Mouse (Mus musculus) heart, embryonic 16.5 days (tissue): Measurements from ENCODE around the gene Ptprf. TPM values are rescaled to one million over a fixed set of nuclear protein-coding genes. Genes with fewer than 3 reads are reported as not detected.

ENCODE experiments used
- ATAC-seq: fragments of 200-750 bp; cut with Nextera tagmentation; replicated peaks from 2 replicates; pipeline ENCODE4 v1.8.0; 2017; ENCODE audit warnings: moderate number of reproducible peaks; ENCODE audit not compliant: insufficient read depth, low FRiP score; ENCODE audit errors: extremely low read depth
- H3K27ac ChIP-seq: fragments of 300-500 bp; sonication (generic); 2 replicates; pipeline ENCODE4 v1.5.1; 2014; ENCODE audit warnings: mild to moderate bottlenecking, low read length, control low read depth, moderate library complexity
- H3K27me3 ChIP-seq: fragments of 300-500 bp; sonication (generic); 2 replicates; pipeline ENCODE4 v1.6.1; 2014; ENCODE audit warnings: low read length, mixed read lengths; ENCODE audit not compliant: control insufficient read depth, insufficient read depth
- H3K36me3 ChIP-seq: fragments of 300-500 bp; sonication (generic); 2 replicates; pipeline ENCODE4 v1.6.1; 2014; ENCODE audit not compliant: control insufficient read depth, insufficient read depth
- H3K4me1 ChIP-seq: fragments of 300-500 bp; sonication (generic); 2 replicates; pipeline ENCODE4 v1.6.1; 2014; ENCODE audit warnings: low read length, mixed read lengths; ENCODE audit not compliant: control insufficient read depth, insufficient read depth
- H3K4me2 ChIP-seq: fragments of 300-500 bp; sonication (generic); 2 replicates; pipeline ENCODE4 v1.6.1; 2014; ENCODE audit warnings: low read depth, mild to moderate bottlenecking, control low read depth, low read length
- H3K4me3 ChIP-seq: fragments of 300-500 bp; sonication (generic); 2 replicates; pipeline ENCODE4 v1.5.1; 2014; ENCODE audit warnings: mild to moderate bottlenecking, control low read depth, low read length
- H3K9ac ChIP-seq: fragments of 300-500 bp; sonication (generic); 2 replicates; pipeline ENCODE4 v1.6.1; 2014; ENCODE audit warnings: low read length, control low read depth
- H3K9me3 ChIP-seq: fragments of 300-500 bp; sonication (generic); replicated peaks from 2 replicates; pipeline ENCODE4 v1.6.1; 2016; ENCODE audit warnings: low read length; ENCODE audit not compliant: control insufficient read depth
- WGBS: fragments of 180-500 bp; shearing (Covaris S2); extraction: QIAGEN DNeasy Blood & Tissue Kit; methylation state at CpG from one replicate; pipeline ENCODE4 v1.1.7; 2014; 5-methylcytosine and 5-hydroxymethylcytosine counted together
- polyA plus RNA-seq: library from polyadenylated mRNA; unstranded; fragments of >200 nt; fragmentation: Nextera tagmentation; extraction: Ambion mirVana; gene quantifications from 2 replicates; pipeline ENCODE4 v1.2.1, GENCODE M21; 2015

The Ptprf gene
- polyA plus RNA-seq, 1 experiment from 2014 or later, result 22.9 TPM

DNA sequence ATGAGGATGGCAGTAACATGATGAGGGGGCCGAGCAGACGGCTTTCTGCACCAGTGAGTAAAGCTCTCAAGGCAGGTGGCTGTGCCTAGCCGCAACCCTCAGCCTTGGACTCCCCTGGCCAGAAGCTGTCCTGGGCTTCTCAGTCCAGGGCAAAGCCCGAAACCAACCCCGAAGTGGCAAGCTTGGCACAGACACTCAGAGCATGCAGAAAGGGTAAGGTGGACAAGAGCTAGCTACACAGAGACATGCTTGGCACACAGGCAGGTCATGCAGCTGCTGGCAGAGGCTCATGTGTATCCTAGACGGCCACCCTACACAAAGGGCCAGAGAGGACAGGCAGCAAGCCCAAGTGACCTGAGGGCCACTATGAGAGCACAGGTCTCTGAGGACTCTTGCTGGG is 52.5 kb downstream of the Ptprf start:
- 88% methylated on average over 6 of the region's 6 CpGs for WGBS
- no peaks in the 10 kb centered on the region for H3K27me3 ChIP-seq
- no peaks in the 10 kb centered on the region for H3K4me1 ChIP-seq
- no peak for ATAC-seq
- H3K36me3 ChIP-seq, result peaks cover 7% of the 10 kb centered on the region; the same call in 1 of the 2 replicates
- H3K27ac ChIP-seq, result no peak overlapping the region
- H3K4me2 ChIP-seq, result no peak overlapping the region
- H3K9me3 ChIP-seq, result no peaks in the 10 kb centered on the region
- H3K9ac ChIP-seq, result no peak overlapping the region
- H3K4me3 ChIP-seq, result no peak overlapping the region

DNA sequence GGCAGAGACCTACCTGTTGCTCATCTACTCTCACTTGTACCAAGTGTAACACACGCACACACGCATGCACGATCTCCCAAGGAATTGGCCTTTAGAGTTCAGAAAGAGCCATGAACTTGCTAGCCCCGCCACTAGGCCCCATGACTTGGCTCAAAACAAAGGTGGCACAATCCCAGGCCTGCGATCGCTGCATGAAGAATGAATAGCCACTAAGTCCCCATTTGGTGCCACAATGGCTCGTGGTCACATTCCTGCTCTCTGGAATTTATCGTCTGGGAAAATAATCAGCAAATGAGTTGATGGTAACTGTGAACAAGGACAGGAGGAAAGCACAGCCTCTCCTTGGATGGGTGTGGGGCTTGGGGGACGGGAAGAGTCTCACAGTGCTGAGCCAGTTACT is 54.3 kb downstream of the Ptprf start:
- Histone ChIP-seq H3K4me3 (no peak overlapping the region), H3K27me3 (no peaks in the 10 kb centered on the region), H3K36me3 (peaks cover 7% of the 10 kb centered on the region; the same call in 1 of the 2 replicates), H3K9me3 (no peaks in the 10 kb centered on the region), H3K4me1 (no peaks in the 10 kb centered on the region), H3K4me2 (no peak overlapping the region), H3K9ac (no peak overlapping the region), H3K27ac (no peak overlapping the region)
- WGBS, result 74% methylated on average over 9 of the region's 9 CpGs
- no peak for ATAC-seq

DNA sequence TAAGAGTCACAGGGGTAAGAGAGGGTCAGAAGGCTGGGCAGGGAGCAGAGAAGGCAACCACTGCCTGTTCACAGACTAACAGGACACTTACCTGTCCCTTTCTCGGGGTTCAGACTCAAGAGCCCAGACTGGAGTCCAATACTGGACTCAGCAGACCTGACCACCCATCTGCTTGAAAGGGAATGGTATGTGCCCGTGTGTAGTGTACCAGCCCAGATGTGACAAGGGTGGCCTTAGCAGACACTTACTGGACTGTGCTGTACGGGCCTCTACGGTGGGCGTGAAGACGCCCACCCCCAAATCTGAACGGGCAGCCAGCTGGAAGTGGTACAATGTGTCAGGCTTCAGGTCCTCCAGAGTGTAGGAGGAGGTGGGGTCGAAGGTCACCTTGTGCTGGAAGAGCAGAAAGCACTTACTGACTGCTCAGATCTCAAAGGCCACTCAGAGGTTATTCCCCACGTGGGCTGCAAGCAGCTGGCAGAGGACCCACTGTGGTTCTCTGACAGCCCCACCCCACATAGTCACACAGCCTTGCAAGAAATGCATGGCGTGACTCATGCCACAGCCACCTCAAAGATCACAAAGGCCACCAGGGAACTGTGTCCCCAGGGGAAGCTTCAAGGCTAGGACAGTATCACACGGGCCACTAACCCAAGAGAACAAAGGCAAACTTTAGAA is 56.4 kb downstream of the Ptprf start:
- Histone ChIP-seq H3K4me3 (no peak overlapping the region), H3K27ac (no peak overlapping the region), H3K4me2 (no peak overlapping the region), H3K27me3 (no peaks in the 10 kb centered on the region), H3K9me3 (no peaks in the 10 kb centered on the region), H3K36me3 (peaks cover 7% of the 10 kb centered on the region; the same call in 1 of the 2 replicates), H3K9ac (no peak overlapping the region), H3K4me1 (no peaks in the 10 kb centered on the region)
- 67% methylated on average over 11 of the region's 11 CpGs for WGBS
- no peak for ATAC-seq

DNA sequence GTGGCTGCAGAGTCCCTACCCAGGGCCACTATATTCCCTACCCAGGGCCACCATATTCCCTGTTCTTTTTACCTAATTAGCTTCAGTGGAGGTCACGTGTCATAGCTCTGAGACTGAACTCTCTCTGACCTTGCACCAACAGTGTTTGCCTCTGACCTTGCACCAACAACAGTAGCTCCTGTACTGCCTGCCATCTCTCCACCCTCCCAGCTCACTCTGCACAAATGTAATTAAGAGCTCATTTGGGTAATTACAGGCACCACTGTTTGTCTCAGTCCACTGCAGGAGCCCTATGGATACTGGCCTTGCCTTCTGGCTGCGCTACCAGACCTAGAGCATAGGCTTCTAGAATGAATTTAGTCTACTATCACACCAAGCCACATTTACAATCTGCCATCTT is 57.3 kb downstream of the Ptprf start:
- no peaks in the 10 kb centered on the region for H3K27me3 ChIP-seq
- no peak for ATAC-seq
- H3K9me3 ChIP-seq, result no peaks in the 10 kb centered on the region
- H3K4me1 ChIP-seq, result no peaks in the 10 kb centered on the region
- H3K4me3 ChIP-seq, result no peak overlapping the region
- no peak overlapping the region for H3K27ac ChIP-seq
- H3K9ac ChIP-seq, result no peak overlapping the region
- WGBS, result 92% methylated on average over 2 of the region's 2 CpGs
- peaks cover 7% of the 10 kb centered on the region; the same call in 1 of the 2 replicates for H3K36me3 ChIP-seq
- no peak overlapping the region for H3K4me2 ChIP-seq

GRCm38 (mm10) chr4:118231861-118232260 is 59.3 kb downstream of the Ptprf start:
- no peaks in the 10 kb centered on the region for H3K27me3 ChIP-seq
- WGBS, result 87% methylated on average over 6 of the region's 6 CpGs
- H3K4me3 ChIP-seq, result no peak overlapping the region
- H3K4me2 ChIP-seq, result no peak overlapping the region
- H3K9ac ChIP-seq, result no peak overlapping the region
- ATAC-seq, result no peak
- no peaks in the 10 kb centered on the region for H3K9me3 ChIP-seq
- H3K27ac ChIP-seq, result no peak overlapping the region
- H3K4me1 ChIP-seq, result no peaks in the 10 kb centered on the region
- peaks cover 10% of the 10 kb centered on the region; the same call in 1 of the 2 replicates for H3K36me3 ChIP-seq

GRCm38 (mm10) chr4:118229035-118229770 is 62.0 kb downstream of the Ptprf start:
- Histone ChIP-seq H3K4me1 (no peaks in the 10 kb centered on the region), H3K36me3 (peaks cover 20% of the 10 kb centered on the region), H3K27ac (no peak overlapping the region), H3K9me3 (no peaks in the 10 kb centered on the region), H3K4me2 (no peak overlapping the region), H3K4me3 (no peak overlapping the region), H3K27me3 (no peaks in the 10 kb centered on the region), H3K9ac (no peak overlapping the region)
- 68% methylated on average over 6 of the region's 6 CpGs for WGBS
- ATAC-seq, result no peak

DNA sequence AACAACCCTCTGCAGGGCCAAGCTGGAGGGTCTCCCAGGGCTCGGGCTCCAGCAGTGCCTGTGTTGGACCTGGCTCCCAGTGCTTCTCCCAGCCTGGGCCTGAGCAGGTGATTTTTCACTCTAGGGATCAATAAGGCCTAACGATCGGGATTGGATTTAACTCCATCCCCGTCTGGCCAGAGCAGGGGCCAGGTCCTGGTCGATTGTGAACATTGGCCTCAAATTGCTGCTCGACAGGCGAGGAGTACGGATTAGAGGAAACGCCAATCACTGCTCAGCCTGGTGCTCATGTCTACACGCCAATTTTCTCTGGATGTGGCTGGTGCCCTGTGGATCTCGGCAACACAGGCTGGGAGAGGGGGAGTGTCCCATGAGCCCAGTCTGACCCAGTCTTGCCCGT is 63.8 kb downstream of the Ptprf start:
- ATAC-seq, result no peak
- Histone ChIP-seq H3K9me3 (no peaks in the 10 kb centered on the region), H3K4me3 (no peak overlapping the region), H3K4me1 (no peaks in the 10 kb centered on the region), H3K9ac (no peak overlapping the region), H3K4me2 (no peak overlapping the region), H3K36me3 (peaks cover 36% of the 10 kb centered on the region), H3K27me3 (no peaks in the 10 kb centered on the region), H3K27ac (no peak overlapping the region)
- WGBS, result 88% methylated on average over 12 of the region's 12 CpGs

- Histone ChIP-seq H3K4me2 (no peak overlapping the region), H3K36me3 (peaks cover 50% of the 10 kb centered on the region), H3K4me1 (no peaks in the 10 kb centered on the region), H3K9me3 (no peaks in the 10 kb centered on the region), H3K9ac (no peak overlapping the region), H3K27ac (no peak overlapping the region), H3K4me3 (no peak overlapping the region), H3K27me3 (no peaks in the 10 kb centered on the region)
- no peak for ATAC-seq
- 68% methylated on average over 7 of the region's 7 CpGs for WGBS
These were observed 69.9 kb downstream of the Ptprf start for GRCm38 (mm10) chr4:118221261-118221660.

- H3K4me2 ChIP-seq, result no peak overlapping the region
- H3K4me1 ChIP-seq, result no peaks in the 10 kb centered on the region
- H3K9ac ChIP-seq, result no peak overlapping the region
- no peaks in the 10 kb centered on the region for H3K27me3 ChIP-seq
- no peak overlapping the region for H3K27ac ChIP-seq
- ATAC-seq, result no peak
- H3K36me3 ChIP-seq, result peaks cover 48% of the 10 kb centered on the region
- no peak overlapping the region for H3K4me3 ChIP-seq
- H3K9me3 ChIP-seq, result no peaks in the 10 kb centered on the region
- WGBS, result 76% methylated on average over 9 of the region's 9 CpGs
These were observed 70.4 kb downstream of the Ptprf start for GRCm38 (mm10) chr4:118220756-118221155.
